Mouse (Mus musculus) brain, embryonic 14.5 days (tissue): ENCODE measurements around the gene Eno4. TPM values are rescaled to one million over a fixed set of nuclear protein-coding genes. Genes with fewer than 3 reads are reported as not detected.

Experiments used
- DNase-seq: peaks from one replicate; pipeline ENCODE4 v3.0.0-alpha.2; 2011; ENCODE audit warnings: low read depth
- CTCF ChIP-seq: fragments of 200-500 bp; IDR thresholded peaks from 2 replicates; pipeline ENCODE4 v1.5.1; 2012; ENCODE audit warnings: inconsistent platforms, mild to moderate bottlenecking, moderate library complexity, borderline replicate concordance; ENCODE audit not compliant: insufficient read depth, insufficient read length; ENCODE audit errors: extremely low read depth
- POLR2A ChIP-seq: fragments of 200-500 bp; IDR thresholded peaks from 2 replicates; pipeline ENCODE4 v1.6.1; 2012; ENCODE audit warnings: mild to moderate bottlenecking, inconsistent platforms, borderline replicate concordance; ENCODE audit not compliant: poor library complexity, insufficient read depth, insufficient read length, severe bottlenecking; ENCODE audit errors: extremely low read depth
- polyA plus RNA-seq: library from polyadenylated mRNA; depleted of rRNA; stranded (reverse); fragments of >200 nt; gene quantifications from 2 replicates; pipeline ENCODE4 v1.2.3, GENCODE M21; 2012

Eno4 gene
- polyA plus RNA-seq, 1 experiment = 1.5 TPM

- peak; percentile 89 for DNase-seq
- TF ChIP-seq CTCF = no peak
- TF ChIP-seq POLR2A = no peak
Measured at GRCm38 (mm10) chr19:58931081-58931800, 12.0 kb upstream of the Eno4 start.

GRCm38 (mm10) chr19:58933062-58933461, 10.2 kb upstream of the Eno4 start:
- TF ChIP-seq CTCF = no peak
- DNase-seq = peak; percentile 56

- TF ChIP-seq POLR2A (no peak), CTCF (no peak)
- no peak for DNase-seq
Measured at GRCm38 (mm10) chr19:58945959-58946358, 2.7 kb downstream of the Eno4 start.

- no peak for TF ChIP-seq CTCF
- no peak for TF ChIP-seq POLR2A
- peak; percentile 67 for DNase-seq
Measured at GRCm38 (mm10) chr19:58951521-58951920, 8.3 kb downstream of the Eno4 start.

- no peak for DNase-seq
- TF ChIP-seq POLR2A (no peak), CTCF (no peak)
Measured at GRCm38 (mm10) chr19:58952236-58952635, 9.0 kb downstream of the Eno4 start.

- no peak for TF ChIP-seq CTCF
- no peak for TF ChIP-seq POLR2A
- DNase-seq = no peak
Measured at GRCm38 (mm10) chr19:58954779-58955178, 11.6 kb downstream of the Eno4 start.

- TF ChIP-seq POLR2A = no peak
- no peak for TF ChIP-seq CTCF
- DNase-seq = no peak
Measured at GRCm38 (mm10) chr19:58963011-58963410, 19.8 kb downstream of the Eno4 start.

- peak; percentile 76 for DNase-seq
- TF ChIP-seq POLR2A (no peak), CTCF (no peak)
Measured at GRCm38 (mm10) chr19:58968731-58969506, 25.7 kb downstream of the Eno4 start.

GRCm38 (mm10) chr19:58970826-58971225, 27.6 kb downstream of the Eno4 start:
- TF ChIP-seq POLR2A = no peak
- no peak for TF ChIP-seq CTCF
- no peak for DNase-seq

- no peak for TF ChIP-seq POLR2A
- no peak for TF ChIP-seq CTCF
- DNase-seq = no peak
Measured at GRCm38 (mm10) chr19:58974126-58974525, 30.9 kb downstream of the Eno4 start.

GRCm38 (mm10) chr19:58975216-58975863, 32.1 kb downstream of the Eno4 start:
- DNase-seq = no peak
- TF ChIP-seq POLR2A (no peak), CTCF (no peak)

GRCm38 (mm10) chr19:58978401-58979171, 35.4 kb downstream of the Eno4 start:
- TF ChIP-seq POLR2A = no peak
- no peak for TF ChIP-seq CTCF

More at GRCm38 (mm10) chr19:58978401-58979171, 35.4 kb downstream of the Eno4 start:
- peak; percentile 64 for DNase-seq
